Mouse (Mus musculus) limb, embryonic 12.5 days (tissue): ENCODE data around the gene Gm20521. TPM values are rescaled to one million over a fixed set of nuclear protein-coding genes. Genes with fewer than 3 reads are reported as not detected.

Source experiments
- polyA plus RNA-seq: library from polyadenylated mRNA; unstranded; fragments of >200 nt; fragmentation: Nextera tagmentation; extraction: Ambion mirVana; gene quantifications from 2 replicates; pipeline ENCODE4 v1.2.1, GENCODE M21; 2016

Gm20521 gene
- polyA plus RNA-seq, 1 experiment from 2014 or later: not detected

Other genes starting within 250 kb of the Gm20521 start
- gene Gm17606, start 242.5 kb upstream of the Gm20521 start, polyA plus RNA-seq: not detected in 2 replicates
- gene Cdh24, start 242.1 kb upstream of the Gm20521 start, polyA plus RNA-seq: 11.8 and 12.9 TPM in 2 replicates
- gene 1700123O20Rik, start 197.2 kb upstream of the Gm20521 start, polyA plus RNA-seq: 105 TPM in 2 replicates
- gene Acin1, start 196.5 kb upstream of the Gm20521 start, polyA plus RNA-seq: 148 and 175 TPM in 2 replicates
- gene Gm29776, start 184.6 kb upstream of the Gm20521 start, polyA plus RNA-seq: 0.16 and 0.23 TPM in 2 replicates
- not detected in 2 replicates for gene Cebpe, start 171.3 kb upstream of the Gm20521 start, polyA plus RNA-seq
- gene Slc7a8, start 101.5 kb upstream of the Gm20521 start, polyA plus RNA-seq: 0.56 and 1.1 TPM in 2 replicates
- not detected in 2 replicates for gene Rnf212b, start 69.3 kb upstream of the Gm20521 start, polyA plus RNA-seq
- 14.2 and 15.9 TPM in 2 replicates for gene Homez, start 12.5 kb upstream of the Gm20521 start, polyA plus RNA-seq
- 0.74 TPM in 1 of 2 replicates, not detected in the other for gene Ppp1r3e, start 5.9 kb upstream of the Gm20521 start, polyA plus RNA-seq
- gene Bcl2l2, start 64 bp upstream of the Gm20521 start, polyA plus RNA-seq: 2.4 and 3.3 TPM in 2 replicates
- 183 and 200 TPM in 2 replicates for gene Pabpn1, start 9.1 kb downstream of the Gm20521 start, polyA plus RNA-seq
- gene Slc22a17, start 29.7 kb downstream of the Gm20521 start, polyA plus RNA-seq: 98.2 and 102 TPM in 2 replicates
- gene Efs, start 42.7 kb downstream of the Gm20521 start, polyA plus RNA-seq: 44.5 and 52.7 TPM in 2 replicates
- not detected in 2 replicates for gene Il25, start 49.3 kb downstream of the Gm20521 start, polyA plus RNA-seq
- gene Cmtm5, start 52.8 kb downstream of the Gm20521 start, polyA plus RNA-seq: 5.5 and 8.4 TPM in 2 replicates
- 1.8 and 3.3 TPM in 2 replicates for gene Myh6, start 83.5 kb downstream of the Gm20521 start, polyA plus RNA-seq
- not detected in 2 replicates for gene Gm17428, start 93.5 kb downstream of the Gm20521 start, polyA plus RNA-seq
- gene Myh7, start 111.2 kb downstream of the Gm20521 start, polyA plus RNA-seq: 9.3 and 10.5 TPM in 2 replicates
- gene Ngdn, start 132.0 kb downstream of the Gm20521 start, polyA plus RNA-seq: 84.3 and 85.3 TPM in 2 replicates
- gene Zfhx2, start 208.9 kb downstream of the Gm20521 start, polyA plus RNA-seq: 6.9 and 7.0 TPM in 2 replicates
- 24.0 and 24.2 TPM in 2 replicates for gene Thtpa, start 211.3 kb downstream of the Gm20521 start, polyA plus RNA-seq
- gene Ap1g2, start 223.2 kb downstream of the Gm20521 start, polyA plus RNA-seq: 10.7 and 13.7 TPM in 2 replicates
- gene Jph4, start 233.5 kb downstream of the Gm20521 start, polyA plus RNA-seq: 0.69 and 0.78 TPM in 2 replicates